Mouse (Mus musculus) thymus, postnatal 4 days (tissue): Measurements from ENCODE around the gene Ttc25.
"Not testable (repeated sequence)": the region's sequence is repeated elsewhere in the genome, so short reads cannot be mapped to it uniquely, and the experiment has no call there.

Experiments
- DNase-seq: peaks from one replicate; pipeline ENCODE4 v3.0.0; 2021

Ttc25 gene

GRCm38 (mm10) chr11:100608796-100609195 is 63.4 kb downstream of the Ttc25 start:
- DNase-seq, result no peak

GRCm38 (mm10) chr11:100609355-100609996 is 64.1 kb downstream of the Ttc25 start:
- no peak for DNase-seq

GRCm38 (mm10) chr11:100609997-100610680 is 64.7 kb downstream of the Ttc25 start:
- no peak for DNase-seq

GRCm38 (mm10) chr11:100611627-100612026 is 66.2 kb downstream of the Ttc25 start:
- DNase-seq, result no peak

GRCm38 (mm10) chr11:100613241-100613640 is 67.8 kb downstream of the Ttc25 start:
- DNase-seq, result no peak

GRCm38 (mm10) chr11:100616332-100616731 is 70.9 kb downstream of the Ttc25 start:
- no peak for DNase-seq

- DNase-seq, result not testable (repeated sequence)
Measured at GRCm38 (mm10) chr11:100616836-100617235, 71.4 kb downstream of the Ttc25 start.

GRCm38 (mm10) chr11:100617480-100617879 is 72.1 kb downstream of the Ttc25 start:
- DNase-seq, result no peak

- peak; percentile 86 for DNase-seq
Measured at GRCm38 (mm10) chr11:100618761-100619484, 73.5 kb downstream of the Ttc25 start, which contains the start of gene Nkiras2. Nkiras2 (plus strand) TSS chr11:100619244.

GRCm38 (mm10) chr11:100619485-100619975 is 74.1 kb downstream of the Ttc25 start:
- peak; percentile 97 for DNase-seq

- peak; percentile 67 for DNase-seq
Measured at GRCm38 (mm10) chr11:100619982-100620381, 74.6 kb downstream of the Ttc25 start, which contains the start of gene Dnajc7. Dnajc7 (minus strand) TSS chr11:100620168.
